Mouse (Mus musculus) bone marrow macrophage, adult 2 months (primary cell): ENCODE data around the gene Iqck.

Experiments used
- CTCF ChIP-seq: IDR thresholded peaks from 2 replicates; pipeline ENCODE4 v1.5.1; 2012; ENCODE audit warnings: low read depth, mild to moderate bottlenecking, low read length, moderate library complexity
- POLR2A ChIP-seq: IDR thresholded peaks from 2 replicates; pipeline ENCODE4 v1.6.1; 2012; ENCODE audit warnings: mild to moderate bottlenecking, low read depth, low read length, borderline replicate concordance

DNA sequence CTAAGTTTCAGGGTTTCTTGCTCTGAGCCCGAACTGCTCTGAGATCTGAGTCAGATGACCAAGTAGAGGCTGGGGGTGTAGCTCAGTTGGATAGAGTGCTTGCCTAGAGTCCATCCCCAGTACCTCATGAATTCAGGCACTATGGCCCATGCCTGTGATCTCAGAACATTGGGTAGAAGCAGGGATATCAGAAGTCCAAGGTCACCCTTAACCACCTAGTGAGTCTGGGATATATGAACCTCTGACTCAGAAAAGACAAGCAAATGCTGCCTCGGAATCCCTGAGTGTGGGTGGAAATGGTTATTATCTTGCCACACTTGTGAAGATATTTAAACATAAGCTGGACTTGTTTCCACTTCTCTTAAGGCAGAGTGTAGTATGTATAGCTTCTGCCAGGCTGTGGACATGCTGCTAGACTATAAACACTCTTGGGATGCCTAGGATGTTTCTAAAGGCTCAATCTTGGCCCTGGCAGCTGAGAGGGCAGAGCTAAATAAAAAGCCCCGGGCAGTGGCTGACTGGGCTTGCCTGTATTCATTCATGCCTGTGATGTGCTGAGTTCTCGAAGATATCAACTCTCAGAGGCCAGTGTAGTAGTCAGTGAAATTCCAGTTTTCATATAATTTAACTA, 101.2 kb downstream of the Iqck start:
- TF ChIP-seq CTCF = no peak
- no peak for TF ChIP-seq POLR2A
